Mouse (Mus musculus) forebrain, embryonic 12.5 days (tissue): ENCODE measurements at regions not wholly inside any gene's neighbourhood (a gene's known extent, or its start where the extent isn't known, plus 50 kb on each side); places are given as distances from the start of the nearest gene placed in this dataset.
A peak's percentile ranks its signal among the peaks of the same experiment; 100 is the strongest.

Source experiments
- ATAC-seq: fragments of 200-750 bp; cut with Nextera tagmentation; 2 replicates; pipeline ENCODE4 v1.8.0; 2017; ENCODE audit warnings: moderate TSS enrichment; ENCODE audit not compliant: low FRiP score
- H3K27ac ChIP-seq: fragments of 300-500 bp; sonication (generic); 2 replicates; pipeline ENCODE4 v1.5.1; 2016; ENCODE audit warnings: mild to moderate bottlenecking
- H3K27me3 ChIP-seq: fragments of 300-500 bp; sonication (generic); 2 replicates; pipeline ENCODE4 v1.6.1; 2016; ENCODE audit warnings: mild to moderate bottlenecking
- H3K36me3 ChIP-seq: fragments of 300-500 bp; sonication (generic); replicated peaks from 2 replicates; pipeline ENCODE4 v1.6.1; 2016; ENCODE audit warnings: mild to moderate bottlenecking
- H3K4me1 ChIP-seq: fragments of 300-500 bp; sonication (generic); 2 replicates; pipeline ENCODE4 v1.6.1; 2016
- H3K4me2 ChIP-seq: fragments of 300-500 bp; sonication (generic); 2 replicates; pipeline ENCODE4 v1.6.1; 2016; ENCODE audit warnings: mild to moderate bottlenecking, moderate library complexity
- H3K4me3 ChIP-seq: fragments of 300-500 bp; sonication (generic); replicated peaks from 2 replicates; pipeline ENCODE4 v1.5.1; 2016; ENCODE audit warnings: mild to moderate bottlenecking
- H3K9ac ChIP-seq: fragments of 300-500 bp; sonication (generic); 2 replicates; pipeline ENCODE4 v1.6.1; 2016; ENCODE audit warnings: mild to moderate bottlenecking
- H3K9me3 ChIP-seq: fragments of 300-500 bp; sonication (generic); 2 replicates; pipeline ENCODE4 v1.6.1; 2016
- WGBS: fragments of 180-500 bp; shearing (Covaris S2); methylation state at CpG from one replicate; pipeline ENCODE4 v1.1.7; 2016; 5-methylcytosine and 5-hydroxymethylcytosine counted together

DNA sequence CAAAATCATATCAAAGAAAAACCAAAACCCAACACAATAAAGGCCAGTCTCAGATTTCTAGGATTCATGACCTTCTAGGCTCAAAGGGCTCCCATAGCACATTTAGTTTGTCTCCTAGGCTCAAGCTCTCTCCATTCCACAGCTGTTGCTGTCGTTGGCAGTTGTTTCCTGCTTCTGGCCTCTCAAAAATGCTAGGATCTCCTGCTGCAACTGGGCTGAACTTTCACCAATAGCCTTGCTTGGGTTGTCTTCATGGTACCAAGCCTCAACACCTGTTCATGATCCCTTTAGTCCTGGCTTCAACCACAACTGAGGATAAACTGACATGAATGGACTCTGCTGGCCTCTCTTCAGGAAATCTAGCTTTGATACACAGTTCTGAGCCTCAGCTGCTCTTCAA, 115.9 kb upstream of the Ssbp2 start:
- Histone ChIP-seq H3K9me3 (0 out of 2 replicates have a peak, but pooled peaks cover 3% of the 10 kb centered on the region), H3K36me3 (no peaks in the 10 kb centered on the region), H3K4me2 (no peak overlapping the region), H3K4me1 (no peaks in the 10 kb centered on the region), H3K4me3 (no peak overlapping the region), H3K27me3 (no peaks in the 10 kb centered on the region), H3K27ac (no peak overlapping the region), H3K9ac (no peak overlapping the region)
- WGBS, result 78% methylated on average over 1 of the region's 1 CpGs
- ATAC-seq, result no peak

DNA sequence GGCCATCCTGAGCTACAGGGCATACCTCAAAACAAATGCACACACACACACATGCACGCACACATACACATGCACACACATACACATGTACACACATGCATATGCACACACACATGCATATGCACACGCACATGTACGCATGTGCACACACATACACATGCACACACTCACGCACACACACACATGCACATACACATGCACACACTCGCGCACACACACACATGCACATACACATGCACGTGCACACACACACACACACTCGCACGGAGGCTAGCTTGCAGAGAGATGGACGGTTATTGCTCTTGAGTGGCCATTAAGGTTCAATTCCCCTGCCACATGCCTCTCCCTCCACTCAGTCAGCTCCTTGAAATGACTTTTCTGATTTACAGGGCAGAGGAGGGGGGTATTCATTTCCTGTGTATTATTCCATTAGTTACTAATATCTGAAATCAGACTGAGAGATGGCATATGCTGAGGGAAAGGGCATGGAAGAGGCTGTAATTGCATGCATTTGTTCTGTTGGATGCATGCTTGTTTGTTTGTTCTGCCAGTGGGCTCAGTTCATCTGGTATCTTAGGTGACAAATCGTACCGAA, 111.5 kb upstream of the Ssbp2 start:
- Histone ChIP-seq H3K4me1 (no peaks in the 10 kb centered on the region), H3K4me2 (no peak overlapping the region), H3K27me3 (no peaks in the 10 kb centered on the region), H3K27ac (no peak overlapping the region), H3K9ac (no peak overlapping the region), H3K36me3 (no peaks in the 10 kb centered on the region), H3K9me3 (0 out of 2 replicates have a peak, but pooled peaks cover 3% of the 10 kb centered on the region), H3K4me3 (no peak overlapping the region)
- no peak for ATAC-seq
- 92% methylated on average over 12 of the region's 12 CpGs for WGBS

DNA sequence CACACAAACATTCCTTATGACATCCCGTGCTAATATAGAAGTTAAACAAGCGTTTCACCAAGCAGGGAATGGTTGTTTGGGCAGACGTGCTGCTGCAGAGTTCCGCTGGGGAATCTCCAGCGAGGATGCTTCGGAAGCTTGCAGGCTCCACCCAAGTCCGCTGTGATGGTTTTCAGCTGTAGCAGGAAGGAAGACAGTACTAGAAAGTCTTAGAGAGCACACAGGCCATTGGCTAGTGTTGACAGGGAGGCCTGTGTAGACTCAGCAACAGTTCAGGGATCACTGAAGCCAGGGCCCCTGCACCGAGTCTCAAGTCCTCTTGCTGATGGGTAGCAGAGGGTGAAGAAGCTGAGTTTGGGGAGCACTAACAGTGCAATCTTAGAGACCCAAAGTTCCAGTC, 107.8 kb upstream of the Ssbp2 start:
- Histone ChIP-seq H3K27me3 (no peaks in the 10 kb centered on the region), H3K4me1 (no peaks in the 10 kb centered on the region), H3K4me3 (no peak overlapping the region), H3K36me3 (no peaks in the 10 kb centered on the region), H3K9me3 (no peaks in the 10 kb centered on the region), H3K4me2 (no peak overlapping the region), H3K27ac (no peak overlapping the region), H3K9ac (no peak overlapping the region)
- 90% methylated on average over 8 of the region's 8 CpGs for WGBS
- no peak for ATAC-seq

DNA sequence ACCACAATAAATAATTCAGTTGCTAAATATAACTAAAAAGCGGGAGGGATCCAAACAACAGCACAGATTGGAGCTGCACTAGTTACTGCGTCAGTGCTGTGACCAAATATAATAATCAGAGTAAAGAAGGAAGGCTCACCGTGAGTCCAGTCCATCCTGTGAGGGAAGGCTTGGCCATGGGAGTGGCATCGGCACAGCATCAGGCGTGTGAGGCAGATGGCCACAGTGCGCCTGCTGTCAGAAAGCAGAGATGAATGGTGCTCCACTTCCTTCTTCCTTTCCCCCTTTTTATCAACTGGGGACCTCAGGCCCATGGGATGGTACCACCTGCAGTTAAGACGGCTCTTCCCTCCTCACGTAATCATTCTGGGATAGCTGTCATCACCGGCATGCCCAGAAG, 103.6 kb upstream of the Ssbp2 start:
- Histone ChIP-seq H3K4me2 (no peak overlapping the region), H3K27ac (no peak overlapping the region), H3K9me3 (no peaks in the 10 kb centered on the region), H3K4me3 (no peak overlapping the region), H3K9ac (no peak overlapping the region), H3K36me3 (no peaks in the 10 kb centered on the region), H3K27me3 (no peaks in the 10 kb centered on the region), H3K4me1 (no peaks in the 10 kb centered on the region)
- no peak for ATAC-seq
- WGBS, result 96% methylated on average over 9 of the region's 9 CpGs

DNA sequence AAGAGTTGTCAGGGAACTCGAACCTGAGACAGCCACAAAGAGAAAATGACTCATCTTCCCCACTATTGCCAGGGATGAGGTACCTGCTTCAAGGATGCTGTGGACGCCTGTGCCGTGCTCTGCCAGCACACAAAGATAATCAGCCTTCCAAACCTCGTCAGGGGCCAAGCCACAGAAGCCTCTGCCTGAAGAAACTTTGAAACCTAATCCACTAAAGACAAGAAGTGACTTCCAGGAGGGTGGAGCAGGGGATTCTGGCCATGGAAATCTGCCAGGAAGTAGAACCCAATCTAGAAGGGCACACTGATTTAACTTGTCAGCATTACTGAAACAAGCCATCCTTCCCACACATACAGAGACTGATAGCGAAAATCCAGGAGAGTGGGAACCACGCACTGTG, 100.0 kb upstream of the Ssbp2 start:
- Histone ChIP-seq H3K9ac (no peak overlapping the region), H3K4me3 (no peak overlapping the region), H3K4me1 (peaks cover 1% of the 10 kb centered on the region; the same call in 1 of the 2 replicates), H3K27ac (no peak overlapping the region; the same call in 1 of the 2 replicates), H3K36me3 (no peaks in the 10 kb centered on the region), H3K9me3 (no peaks in the 10 kb centered on the region), H3K4me2 (no peak overlapping the region), H3K27me3 (no peaks in the 10 kb centered on the region)
- ATAC-seq, result no peak
- WGBS, result 78% methylated on average over 6 of the region's 6 CpGs

DNA sequence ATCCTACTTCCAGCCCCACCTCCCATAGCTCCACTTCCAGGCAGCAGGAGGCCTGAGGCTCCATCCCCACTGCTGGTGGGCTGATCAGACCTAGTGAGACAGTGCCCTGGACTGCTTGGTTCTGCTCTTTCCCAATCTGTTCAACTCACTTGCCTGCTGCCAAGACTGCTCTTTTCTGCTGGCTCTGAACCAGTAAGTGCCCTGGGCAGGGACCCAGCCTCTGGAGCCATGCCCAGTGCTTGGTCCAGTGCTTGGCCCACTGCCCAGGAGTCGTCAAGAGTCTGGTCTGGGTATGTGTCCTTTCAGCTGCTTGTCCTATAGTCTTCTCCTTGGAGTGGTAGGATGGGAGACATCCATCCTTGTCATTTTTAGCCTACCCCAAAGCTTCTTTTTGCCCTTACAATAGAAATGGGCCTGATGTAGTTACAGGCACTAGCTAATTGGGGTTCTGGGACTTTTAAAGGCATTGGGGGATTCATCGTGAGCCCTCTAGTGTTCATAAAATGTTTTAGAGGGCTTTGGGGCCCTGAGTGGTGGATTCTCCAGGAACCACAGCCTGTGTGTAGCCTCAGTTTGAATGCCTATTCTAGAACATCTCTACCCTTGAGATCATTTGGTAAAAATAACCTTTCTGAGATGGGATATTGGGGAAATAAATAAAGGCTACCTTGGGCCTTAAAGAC, 94.7 kb upstream of the Ssbp2 start:
- peak; percentile 34; the same call in 1 of the 2 replicates for ATAC-seq
- Histone ChIP-seq H3K9ac (no peak overlapping the region), H3K27ac (peak overlapping the region; percentile 31; the same call in 1 of the 2 replicates), H3K4me1 (peaks cover 24% of the 10 kb centered on the region), H3K9me3 (no peaks in the 10 kb centered on the region), H3K4me2 (no peak overlapping the region), H3K36me3 (no peaks in the 10 kb centered on the region), H3K4me3 (no peak overlapping the region), H3K27me3 (no peaks in the 10 kb centered on the region)
- 65% methylated on average over 2 of the region's 2 CpGs for WGBS

DNA sequence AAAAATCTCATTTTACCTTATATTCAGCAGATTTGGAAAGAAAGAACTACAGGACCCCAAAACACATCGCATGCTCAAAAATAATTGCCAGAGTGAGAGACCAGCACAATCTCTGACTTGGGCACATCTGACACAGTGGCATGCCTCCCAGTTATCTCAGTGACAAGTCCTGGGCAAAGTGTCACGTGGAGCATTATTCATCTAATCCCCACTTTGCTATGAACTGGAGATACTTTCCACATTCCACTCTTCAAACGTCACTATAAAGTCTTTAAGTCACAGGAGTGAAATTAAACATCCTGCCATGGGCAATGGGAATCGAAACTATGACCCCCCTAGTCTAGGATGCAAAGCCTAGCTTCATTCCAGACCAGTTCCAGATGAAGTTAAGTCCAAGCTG, 93.5 kb upstream of the Ssbp2 start:
- no peak for ATAC-seq
- H3K9me3 ChIP-seq, result no peaks in the 10 kb centered on the region
- no peak overlapping the region for H3K4me3 ChIP-seq
- no peak overlapping the region for H3K27ac ChIP-seq
- WGBS, result 78% methylated on average over 4 of the region's 4 CpGs
- H3K4me2 ChIP-seq, result no peak overlapping the region
- no peak overlapping the region for H3K9ac ChIP-seq
- peaks cover 32% of the 10 kb centered on the region for H3K4me1 ChIP-seq
- no peaks in the 10 kb centered on the region for H3K27me3 ChIP-seq
- H3K36me3 ChIP-seq, result no peaks in the 10 kb centered on the region

DNA sequence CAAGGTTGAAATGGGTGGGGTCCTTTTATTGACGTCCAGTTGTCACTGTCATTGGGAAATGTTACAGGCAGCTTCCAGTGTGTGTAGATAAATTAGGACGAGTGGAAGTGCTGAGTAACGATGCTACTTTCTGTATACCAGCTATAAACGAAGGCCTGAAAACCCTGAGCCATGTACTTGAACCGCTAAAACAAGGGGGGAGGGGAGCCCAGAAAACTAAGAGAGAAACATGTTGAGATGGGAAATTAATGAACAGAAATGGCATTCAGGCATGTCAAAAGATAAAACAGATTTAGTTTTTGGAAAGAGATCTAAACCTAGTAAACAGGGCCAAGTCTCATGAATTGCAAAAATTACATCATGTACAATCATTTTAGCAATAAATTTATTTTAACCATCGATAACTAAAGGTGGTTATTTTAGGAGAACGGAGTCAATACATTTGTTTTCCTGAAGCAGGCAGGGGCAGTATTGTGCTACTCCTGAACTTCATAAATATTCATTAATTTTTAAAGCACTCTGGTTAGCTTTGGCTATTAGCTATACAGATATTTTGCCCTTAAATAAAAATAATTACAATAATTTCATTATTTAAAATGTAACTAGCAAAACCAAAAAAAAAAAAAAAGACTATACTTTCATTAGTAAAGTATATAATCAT, 92.1 kb upstream of the Ssbp2 start:
- H3K9ac ChIP-seq, result no peak overlapping the region
- H3K27me3 ChIP-seq, result no peaks in the 10 kb centered on the region
- H3K36me3 ChIP-seq, result no peaks in the 10 kb centered on the region
- no peaks in the 10 kb centered on the region for H3K9me3 ChIP-seq
- H3K4me2 ChIP-seq, result peak overlapping the region; percentile 10; the same call in 1 of the 2 replicates
- no peak overlapping the region for H3K4me3 ChIP-seq
- H3K27ac ChIP-seq, result 0 out of 2 replicates have a peak overlapping the region, but pooled peaks have one; percentile 36
- ATAC-seq, result no peak
- H3K4me1 ChIP-seq, result peaks cover 47% of the 10 kb centered on the region
- WGBS, result 32% methylated on average over 7 of the region's 7 CpGs

DNA sequence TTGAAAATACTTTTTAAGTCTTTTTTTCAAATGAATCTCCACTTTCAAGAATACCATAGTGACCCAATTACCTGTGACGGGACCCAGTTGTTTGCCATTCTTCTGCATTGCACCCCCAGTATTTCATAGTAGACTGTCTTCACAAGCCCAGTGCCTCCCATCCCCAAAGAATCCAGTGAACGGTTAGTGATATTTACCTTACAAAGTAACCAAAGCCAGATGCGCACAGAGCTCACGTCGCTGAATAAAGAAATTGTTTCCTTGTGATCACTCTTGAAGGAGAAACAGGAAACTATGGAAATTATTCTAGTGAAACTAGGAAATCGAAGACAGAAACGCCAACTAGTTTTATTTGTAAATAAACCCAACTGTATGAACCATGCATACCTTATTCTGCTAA, 91.4 kb upstream of the Ssbp2 start:
- no peak overlapping the region for H3K4me3 ChIP-seq
- H3K4me2 ChIP-seq, result no peak overlapping the region
- H3K4me1 ChIP-seq, result peaks cover 52% of the 10 kb centered on the region
- no peaks in the 10 kb centered on the region for H3K36me3 ChIP-seq
- H3K9me3 ChIP-seq, result no peaks in the 10 kb centered on the region
- no peaks in the 10 kb centered on the region for H3K27me3 ChIP-seq
- H3K27ac ChIP-seq, result no peak overlapping the region
- H3K9ac ChIP-seq, result no peak overlapping the region
- ATAC-seq, result no peak
- 81% methylated on average over 7 of the region's 7 CpGs for WGBS

DNA sequence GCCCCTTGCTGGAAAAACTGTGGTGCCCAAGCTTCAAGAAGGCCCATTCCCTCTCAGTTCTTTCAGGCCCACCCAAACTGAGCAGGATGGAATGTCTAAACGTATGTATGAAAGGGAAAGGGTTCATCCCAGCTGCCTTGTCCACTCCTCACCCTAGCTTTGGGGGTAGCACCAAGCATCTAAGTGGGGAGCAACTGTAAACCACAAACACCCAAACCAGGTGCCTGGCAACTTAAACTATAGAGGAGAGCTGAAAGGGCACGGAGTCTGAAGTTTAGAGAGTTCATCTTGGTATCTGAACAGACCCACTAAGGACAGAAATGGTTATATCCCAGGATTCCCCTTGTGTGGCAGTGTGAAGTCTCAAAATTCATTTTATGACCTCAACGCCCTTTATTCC, 90.1 kb upstream of the Ssbp2 start:
- Histone ChIP-seq H3K36me3 (no peaks in the 10 kb centered on the region), H3K4me2 (peak overlapping the region; percentile 72), H3K9ac (peak overlapping the region; percentile 58), H3K27me3 (no peaks in the 10 kb centered on the region), H3K9me3 (no peaks in the 10 kb centered on the region), H3K27ac (peak overlapping the region; percentile 99), H3K4me1 (peaks cover 63% of the 10 kb centered on the region), H3K4me3 (peak overlapping the region; percentile 36)
- 21% methylated on average over 3 of the region's 3 CpGs for WGBS
- no peak for ATAC-seq

DNA sequence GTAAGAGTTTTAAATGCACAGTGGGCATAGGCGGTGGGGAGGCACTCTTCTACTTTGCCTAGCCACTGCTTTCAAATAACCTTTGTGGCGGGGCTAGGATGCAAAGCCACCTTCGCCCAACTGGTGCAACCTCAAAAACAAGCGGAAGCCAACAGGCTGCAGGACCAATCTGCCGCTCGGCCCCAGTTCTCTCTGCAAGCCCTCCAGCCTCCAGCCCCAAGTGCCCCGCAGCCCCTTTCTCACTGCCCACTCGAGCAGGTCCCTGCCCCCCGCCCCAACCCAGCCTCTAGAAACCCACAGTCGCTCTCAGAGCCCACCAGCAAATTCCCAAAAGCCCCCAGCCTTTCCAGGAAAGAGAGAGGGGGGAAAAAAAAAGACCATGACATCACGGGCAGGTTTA, 89.6 kb upstream of the Ssbp2 start:
- Histone ChIP-seq H3K4me2 (peak overlapping the region; percentile 72), H3K36me3 (no peaks in the 10 kb centered on the region), H3K9ac (peak overlapping the region; percentile 58), H3K27ac (peak overlapping the region; percentile 99), H3K9me3 (no peaks in the 10 kb centered on the region), H3K4me3 (peak overlapping the region; percentile 36), H3K4me1 (peaks cover 59% of the 10 kb centered on the region), H3K27me3 (no peaks in the 10 kb centered on the region)
- under 1% methylated on average over 11 of the region's 11 CpGs for WGBS
- ATAC-seq, result peak; percentile 42

DNA sequence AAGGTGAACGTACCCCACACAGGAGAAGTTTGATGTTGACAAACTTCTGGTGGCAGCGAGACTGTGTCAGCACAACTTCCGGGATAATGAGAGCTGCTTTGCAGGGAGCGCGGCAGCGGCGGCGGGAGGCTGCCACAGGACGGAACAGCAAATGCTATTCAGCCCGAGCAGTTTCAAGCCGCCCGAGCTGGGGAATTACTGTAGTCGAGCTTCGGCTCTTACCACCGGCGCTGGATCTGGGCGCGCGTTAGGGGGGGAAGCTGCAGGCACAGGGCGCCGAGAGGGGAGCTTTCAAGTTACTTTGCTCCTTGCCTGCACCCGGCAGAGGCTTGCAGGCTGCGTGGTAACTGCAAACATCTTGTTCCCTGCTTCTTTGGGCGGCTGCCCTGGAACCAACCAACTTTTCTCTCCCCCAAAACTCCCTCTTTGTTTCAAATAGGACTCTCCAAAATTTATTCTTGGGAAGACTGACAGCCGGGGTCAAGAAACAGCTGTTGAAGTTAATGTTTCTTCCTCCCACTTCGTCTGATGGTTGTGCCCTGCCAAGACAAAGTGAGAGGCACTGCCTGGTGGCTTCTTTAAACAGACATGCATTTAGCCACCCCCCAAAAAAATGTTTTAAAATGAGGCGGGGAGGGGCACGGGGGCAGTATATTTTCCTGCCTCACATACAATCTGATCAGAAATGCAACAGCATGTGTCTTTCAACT, 89.0 kb upstream of the Ssbp2 start:
- H3K27ac ChIP-seq, result peak overlapping the region; percentile 99
- no peaks in the 10 kb centered on the region for H3K9me3 ChIP-seq
- no peaks in the 10 kb centered on the region for H3K27me3 ChIP-seq
- no peaks in the 10 kb centered on the region for H3K36me3 ChIP-seq
- H3K4me2 ChIP-seq, result peak overlapping the region; percentile 72
- peak; percentile 92 for ATAC-seq
- peak overlapping the region; percentile 58 for H3K9ac ChIP-seq
- H3K4me3 ChIP-seq, result peak overlapping the region; percentile 36
- peaks cover 59% of the 10 kb centered on the region for H3K4me1 ChIP-seq
- WGBS, result under 1% methylated on average over 28 of the region's 28 CpGs
